ENCODE assay signal across 25 mouse cellular contexts in the genomic region with DNA sequence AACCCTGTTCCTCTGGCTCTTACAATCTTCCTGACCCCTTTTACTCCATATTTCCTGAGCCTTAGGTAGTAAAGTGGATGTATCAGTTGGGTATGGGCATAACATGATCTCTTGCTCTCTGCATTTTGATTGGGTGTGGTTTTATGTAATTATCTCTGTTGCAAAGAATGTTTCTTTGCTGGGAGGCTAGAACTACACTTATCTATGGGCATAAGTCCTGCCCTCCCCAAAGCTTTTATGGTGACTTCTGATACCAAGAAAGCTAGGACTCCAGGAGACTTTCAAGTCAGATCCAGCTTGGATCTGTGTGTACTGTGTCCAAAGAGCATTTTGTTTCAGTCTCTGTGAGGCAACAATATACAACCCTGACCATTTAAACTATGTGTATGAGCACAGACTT. TPM values are rescaled to one million over a fixed set of nuclear protein-coding genes. Genes with fewer than 3 reads are reported as not detected.
DNase-seq lines count a peak whose midpoint lies in the region; ATAC-seq and TF ChIP-seq lines count a peak whose summit lies in the region.
"Had no signal": no experiment of that assay in that cellular context is flagged by ENCODE, and none has a peak within 500 bp of the region (broad histone marks: within the 10 kb centered on the region; RNA-seq: fewer than 3 reads in every experiment).

No protein-coding gene starts in this region.

- H3K9ac ChIP-seq in liver, embryonic 11.5 days (ENCODE audit: low read depth, low read length): no peak overlapping the region
- H3K9ac ChIP-seq in liver, postnatal 0 days (replicated peaks): no peak overlapping the region
- H3K9ac ChIP-seq in liver, embryonic 14.5 days (replicated peaks): no peak overlapping the region
- H3K9ac ChIP-seq: embryonic facial prominence, embryonic 12.5 days; forebrain, embryonic 13.5 days; forebrain, embryonic 15.5 days had no signal

- CTCF ChIA-PET in Patski (lab: Charles Lee): interaction anchor here (1.1 kb wide), 1 partner anchor 10 kb away, joined by 3 read pairs; no protein-coding TSS in a partner anchor

- no peak for TF ChIP-seq EP300 in liver, postnatal 0 days (IDR thresholded peaks at IDR 0.05; ENCODE audit: low read depth)
- TF ChIP-seq EP300 in liver, embryonic 14.5 days (IDR thresholded peaks at IDR 0.05; ENCODE audit: low read depth): no peak

- in situ Hi-C loops in Patski (cut with MboI; ENCODE audit: low pct_unique_long_range_greater_than_20kb): no loop called here

- POLR2A ChIA-PET in Patski (lab: Charles Lee): no interaction called here

- no peak overlapping the region for H3K4me2 ChIP-seq in liver, embryonic 11.5 days
- H3K4me2 ChIP-seq in liver, postnatal 0 days (ENCODE audit: low read depth, low read length): no peak overlapping the region
- no peak overlapping the region for H3K4me2 ChIP-seq in liver, embryonic 14.5 days (ENCODE audit: low read depth)
- H3K4me2 ChIP-seq: embryonic facial prominence, embryonic 12.5 days; forebrain, embryonic 13.5 days; forebrain, embryonic 15.5 days had no signal

- H3K27ac ChIP-seq in liver, embryonic 11.5 days (ENCODE audit: low read depth, low read length): no peak overlapping the region
- H3K27ac ChIP-seq in liver, postnatal 0 days (ENCODE audit: low read depth): no peak overlapping the region
- no peak overlapping the region for H3K27ac ChIP-seq in liver, embryonic 14.5 days
- no peak overlapping the region for H3K27ac ChIP-seq in embryonic facial prominence, embryonic 10.5 days (replicated peaks)
- H3K27ac ChIP-seq: embryonic facial prominence, embryonic 12.5 days; forebrain, embryonic 13.5 days; forebrain, embryonic 15.5 days had no signal

- no peaks in the 10 kb centered on the region for H3K36me3 ChIP-seq in liver, embryonic 11.5 days (ENCODE audit: control insufficient read depth, insufficient read depth, low read length)
- no peaks in the 10 kb centered on the region for H3K36me3 ChIP-seq in liver, postnatal 0 days (replicated peaks; ENCODE audit: insufficient read depth, low read length)
- H3K36me3 ChIP-seq in liver, embryonic 14.5 days (replicated peaks; ENCODE audit: control insufficient read depth, insufficient read depth, low read depth): no peaks in the 10 kb centered on the region
- H3K36me3 ChIP-seq in embryonic facial prominence, embryonic 10.5 days (replicated peaks): no peaks in the 10 kb centered on the region
- H3K36me3 ChIP-seq: embryonic facial prominence, embryonic 12.5 days; forebrain, embryonic 15.5 days; G1E had no signal

- no peak for TF ChIP-seq CTCF in liver, postnatal 0 days (IDR thresholded peaks at IDR 0.05; ENCODE audit: low read depth)
- no peak for TF ChIP-seq CTCF in Patski (IDR thresholded peaks at IDR 0.05)
- no peak for TF ChIP-seq CTCF in liver, embryonic 14.5 days (IDR thresholded peaks at IDR 0.05; ENCODE audit: low read depth)

- no peaks in the 10 kb centered on the region for H3K4me1 ChIP-seq in liver, embryonic 11.5 days (replicated peaks; ENCODE audit: control insufficient read depth, insufficient read depth, low read length)
- no peaks in the 10 kb centered on the region for H3K4me1 ChIP-seq in liver, postnatal 0 days (ENCODE audit: insufficient read depth)
- H3K4me1 ChIP-seq in liver, embryonic 14.5 days (replicated peaks; ENCODE audit: control insufficient read depth in 2 of 2, insufficient read depth in 2 of 2, low read length in 1 of 2): no peaks in the 10 kb centered on the region
- H3K4me1 ChIP-seq in embryonic facial prominence, embryonic 10.5 days: no peaks in the 10 kb centered on the region
- H3K4me1 ChIP-seq: embryonic facial prominence, embryonic 12.5 days; forebrain, embryonic 13.5 days; forebrain, embryonic 15.5 days had no signal

- DNase-seq in liver, embryonic 11.5 days (ENCODE audit: low spot score): no peak
- no peak for DNase-seq in liver, postnatal 0 days
- DNase-seq in Patski (ENCODE audit: low read depth, low spot score): no peak
- DNase-seq in liver, embryonic 14.5 days (ENCODE audit: low read depth in 3 of 3, low spot score in 3 of 3): no peak
- DNase-seq in heart, adult 9 months (ENCODE audit: low spot score in 2 of 2): no peak
- DNase-seq in embryonic facial prominence, embryonic 10.5 days (ENCODE audit: low spot score): no peak
- no peak for DNase-seq in urinary bladder, postnatal 25 days (ENCODE audit: low spot score)
- DNase-seq: adrenal gland, adult 2 months; adrenal gland, postnatal 10 days; adrenal gland, postnatal 25 days; B cell, adult 2 months; cerebellum, adult 11 months; cerebellum, adult 18-20 months; cerebellum, adult 8-10 months; cerebellum, adult 9-11 months; cerebellum, postnatal 14 days; cerebellum, postnatal 36 days; embryo, embryonic 11 days had no signal

- no peaks in the 10 kb centered on the region for H3K27me3 ChIP-seq in liver, embryonic 11.5 days (replicated peaks; ENCODE audit: control insufficient read depth, insufficient read depth, low read length)
- no peaks in the 10 kb centered on the region for H3K27me3 ChIP-seq in liver, postnatal 0 days (ENCODE audit: insufficient read depth, low read length)
- H3K27me3 ChIP-seq in Patski: peaks cover 5% of the 10 kb centered on the region
- no peaks in the 10 kb centered on the region for H3K27me3 ChIP-seq in liver, embryonic 14.5 days (ENCODE audit: control insufficient read depth, insufficient read depth, low read length)
- 0 out of 2 replicates have a peak, but pooled peaks cover 4% of the 10 kb centered on the region for H3K27me3 ChIP-seq in embryonic facial prominence, embryonic 10.5 days (replicated peaks; ENCODE audit: low read depth, poor library complexity, severe bottlenecking)
- H3K27me3 ChIP-seq: CH12.LX; embryonic facial prominence, embryonic 12.5 days; forebrain, embryonic 13.5 days; forebrain, embryonic 15.5 days had no signal

- H3K4me3 ChIP-seq in liver, embryonic 11.5 days (ENCODE audit: low read depth, low read length): no peak overlapping the region
- no peak overlapping the region for H3K4me3 ChIP-seq in liver, postnatal 0 days (ENCODE audit: low read depth, low read length)
- no peak overlapping the region for H3K4me3 ChIP-seq in liver, embryonic 14.5 days (ENCODE audit: insufficient read depth in 1 of 2, low read depth in 2 of 2, low read length in 2 of 2)
- H3K4me3 ChIP-seq in embryonic facial prominence, embryonic 10.5 days: no peak overlapping the region
- H3K4me3 ChIP-seq: embryonic facial prominence, embryonic 12.5 days; forebrain, embryonic 13.5 days; forebrain, embryonic 15.5 days had no signal

- no peaks in the 10 kb centered on the region for H3K9me3 ChIP-seq in liver, embryonic 11.5 days (ENCODE audit: control insufficient read depth, low read length)
- H3K9me3 ChIP-seq in liver, postnatal 0 days (ENCODE audit: low read length): no peaks in the 10 kb centered on the region
- H3K9me3 ChIP-seq in liver, embryonic 14.5 days (ENCODE audit: control insufficient read depth, low read length): no peaks in the 10 kb centered on the region
- H3K9me3 ChIP-seq in embryonic facial prominence, embryonic 10.5 days: no peaks in the 10 kb centered on the region
- H3K9me3 ChIP-seq: embryonic facial prominence, embryonic 12.5 days; forebrain, embryonic 13.5 days; forebrain, embryonic 15.5 days; G1E had no signal

- ATAC-seq in liver, embryonic 11.5 days (replicated peaks; ENCODE audit: low FRiP score): 0 out of 2 replicates have a peak, but pooled peaks have one; percentile 31
- ATAC-seq in liver, postnatal 0 days: no peak
- ATAC-seq in Patski: peak; percentile 58
- ATAC-seq in liver, embryonic 14.5 days (ENCODE audit: insufficient read depth): peak; percentile 55
- peak; percentile 44; the same call in 1 of the 2 replicates for ATAC-seq in megakaryocyte progenitor cell, adult 5-6 weeks (replicated peaks; ENCODE audit: poor library complexity)
- ATAC-seq: CD4-positive, CD25-positive, alpha-beta regulatory T cell, adult 4 months; forebrain, embryonic 13.5 days; forebrain, embryonic 15.5 days had no signal

RNA-seq across cellular contexts. Expression of a gene that starts 58.5 kb away (rescaled TPM):
- polyA plus RNA-seq in liver, embryonic 11.5 days (2014; fragmentation: Nextera tagmentation; extraction: Ambion mirVana): 14.8 and 15.5 TPM in 2 replicates
- polyA plus RNA-seq in liver, postnatal 0 days (2015; fragmentation: Nextera tagmentation; extraction: Ambion mirVana): 2.8 and 3.1 TPM in 2 replicates
- 66.4 TPM for polyA plus RNA-seq in Patski (2021)
- 7.2 and 8.7 TPM in 2 replicates for polyA plus RNA-seq in liver, embryonic 14.5 days (2012; rRNA removed)
- 4.6 and 4.7 TPM in 2 replicates for polyA plus RNA-seq in liver, embryonic 14.5 days (2014; fragmentation: Nextera tagmentation; extraction: Ambion mirVana)
- 46.2 and 48.8 TPM in 2 replicates for total RNA-seq in megakaryocyte progenitor cell, adult 5-6 weeks (2015)
- total RNA-seq in megakaryocyte progenitor cell, adult 5-6 weeks (2017): 4.2 and 6.4 TPM in 2 replicates
- polyA plus RNA-seq in embryonic facial prominence, embryonic 10.5 days (2016; fragmentation: Nextera tagmentation; extraction: Ambion mirVana): 34.5 and 37.3 TPM in 2 replicates
- total RNA-seq: CH12.LX had no signal
